Mouse (Mus musculus): ENCODE data around the gene Gm4871.

Gene Gm4871

GRCm38 (mm10) chr5:144990481-144990880 is 42.1 kb downstream of the Gm4871 start:
- no peak for DNase-seq (ENCODE audit: low spot score)

- DNase-seq (ENCODE audit: low spot score) = no peak
These were observed 42.5 kb downstream of the Gm4871 start for GRCm38 (mm10) chr5:144990051-144990450.

GRCm38 (mm10) chr5:144989061-144989405 is 43.5 kb downstream of the Gm4871 start:
- no peak for DNase-seq (ENCODE audit: low spot score)

GRCm38 (mm10) chr5:144988340-144989060 is 44.1 kb downstream of the Gm4871 start:
- DNase-seq (ENCODE audit: low spot score) = no peak

- no peak for DNase-seq (ENCODE audit: low spot score)
These were observed 45.0 kb downstream of the Gm4871 start for GRCm38 (mm10) chr5:144987561-144987960.

GRCm38 (mm10) chr5:144984839-144985238 is 47.7 kb downstream of the Gm4871 start:
- no peak for DNase-seq (ENCODE audit: low spot score)

GRCm38 (mm10) chr5:144983227-144983626 is 49.3 kb downstream of the Gm4871 start:
- DNase-seq (ENCODE audit: low spot score) = no peak
